Mouse (Mus musculus) cerebellum, adult 2 months (tissue): ENCODE data around the gene Ccdc34.

Experiments used
- CTCF ChIP-seq: fragments of 200-500 bp; IDR thresholded peaks from 2 replicates; pipeline ENCODE4 v1.5.1; 2011; ENCODE audit warnings: low read depth, mild to moderate bottlenecking, control low read depth, low read length, moderate library complexity, borderline replicate concordance; ENCODE audit not compliant: insufficient read depth
- POLR2A ChIP-seq: fragments of 200-500 bp; IDR thresholded peaks from 2 replicates; pipeline ENCODE4 v1.6.1; 2011; ENCODE audit warnings: low read length, control low read depth, borderline replicate concordance; ENCODE audit not compliant: insufficient read depth

DNA sequence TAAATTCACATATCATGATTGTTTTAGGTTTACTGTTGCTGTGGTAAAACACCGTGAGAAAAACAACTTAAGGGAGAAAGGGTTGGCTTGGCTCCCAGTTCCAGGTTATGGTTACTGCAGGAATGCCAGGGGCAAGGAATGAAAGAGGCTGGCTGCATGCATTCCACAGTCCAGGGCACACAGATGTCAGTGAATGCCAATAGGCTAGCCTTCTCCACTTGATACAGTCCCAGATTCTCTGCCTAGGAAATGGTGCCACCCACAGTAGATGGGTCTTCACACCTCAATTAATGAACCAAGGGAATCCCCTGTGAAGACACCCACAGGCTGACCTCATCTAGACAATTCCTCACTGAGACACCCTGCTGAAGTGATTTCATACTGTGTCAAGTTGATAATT lies 12.9 kb upstream of the Ccdc34 start:
- no peak for TF ChIP-seq POLR2A
- no peak for TF ChIP-seq CTCF
